Comparison of ENCODE assay signal across 2 mouse cellular contexts in the genomic region with DNA sequence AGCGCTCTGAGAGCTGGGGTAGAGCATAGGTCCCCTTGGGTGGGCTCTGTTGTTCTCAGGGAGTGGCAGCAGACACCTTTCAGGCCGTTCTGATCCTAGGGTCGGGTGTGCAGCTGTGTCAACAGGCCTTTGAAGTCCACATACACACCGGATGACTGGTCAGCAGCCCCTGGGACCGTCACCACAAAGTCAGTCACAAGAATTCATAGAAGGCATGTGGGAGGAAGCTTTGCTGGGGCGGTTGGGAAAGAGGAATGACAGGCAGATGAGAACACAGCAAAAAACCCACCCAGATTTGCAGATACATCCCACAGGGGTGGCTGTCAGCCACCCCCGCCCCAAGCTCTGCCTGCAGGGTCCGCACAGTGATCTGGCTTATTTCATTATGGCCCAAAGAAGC.
TF ChIP-seq lines count a peak whose summit lies in the region.

No protein-coding gene starts in this region.

TF ChIP-seq in C2C12, 6 proteins besides CTCF, POLR2A, EP300 and RAD21 (continued from another document):
- TF ChIP-seq USF1 (IDR thresholded peaks at IDR 0.05; ENCODE audit: low read depth) (no peak), MAX (IDR thresholded peaks at IDR 0.05) (no peak), MYOD1 (IDR thresholded peaks at IDR 0.05; ENCODE audit: control insufficient read depth, insufficient read length, low read depth) (peak; percentile 90), FOSL1 (IDR thresholded peaks at IDR 0.05; ENCODE audit: insufficient read depth, low read length, poor library complexity, severe bottlenecking) (no peak), CEBPB (IDR thresholded peaks at IDR 0.05; ENCODE audit: low read depth) (peak; percentile 64)
TF ChIP-seq in C2C12: peak in this region for 2.

TF ChIP-seq in myocyte, 11 proteins besides CTCF, POLR2A, EP300 and RAD21 (continued from another document):
- TF ChIP-seq MYOD1 (IDR thresholded peaks at IDR 0.05; ENCODE audit: control insufficient read depth in 1 of 3, insufficient read length in 2 of 3, low read depth in 2 of 3) (peak in 2 of 3 experiments; percentile 51 to 84), MAX (IDR thresholded peaks at IDR 0.05; ENCODE audit: low read depth) (no peak), CEBPB (IDR thresholded peaks at IDR 0.05; ENCODE audit: insufficient read depth, poor library complexity, severe bottlenecking) (no peak), TCF12 (IDR thresholded peaks at IDR 0.05; ENCODE audit: insufficient read depth, poor library complexity, severe bottlenecking) (peak; percentile 28), USF1 (IDR thresholded peaks at IDR 0.05; ENCODE audit: low read depth) (no peak), MYOG (IDR thresholded peaks at IDR 0.05; ENCODE audit: control insufficient read depth in 1 of 3, insufficient read depth in 1 of 3, insufficient read length in 2 of 3, low read depth in 2 of 3) (peak in 1 of 3 experiments; percentile 77)
